Comparison of ENCODE assay signal across 19 mouse cellular contexts in genomic region chr3:149303418-149303817, GRCm38 (mm10).
A peak's percentile ranks its signal among the peaks of the same experiment; 100 is the strongest.
DNase-seq lines count a peak whose midpoint lies in the region; ATAC-seq and TF ChIP-seq lines count a peak whose summit lies in the region.
"Had no signal": no experiment of that assay in that cellular context is flagged by ENCODE, and none has a peak within 500 bp of the region (broad histone marks: within the 10 kb centered on the region; RNA-seq: fewer than 3 reads in every experiment).

No protein-coding gene starts in this region.

- H3K27me3 ChIP-seq in heart, adult 2 months (ENCODE audit: control insufficient read depth, insufficient read depth, low read length): no peaks in the 10 kb centered on the region
- H3K27me3 ChIP-seq in kidney, adult 2 months (replicated peaks; ENCODE audit: control insufficient read depth, insufficient read depth, low read length): no peaks in the 10 kb centered on the region
- H3K27me3 ChIP-seq in lung, embryonic 16.5 days (ENCODE audit: control insufficient read depth, insufficient read depth, low read depth, low read length): no peaks in the 10 kb centered on the region
- H3K27me3 ChIP-seq: embryonic facial prominence, embryonic 13.5 days; forebrain, embryonic 13.5 days; heart, embryonic 13.5 days had no signal

- intact Hi-C loops in heart, adult 2 months (cut with DNase I): no loop called here
- intact Hi-C loops in heart, postnatal 14 days (cut with DNase I): no loop called here

- no peaks in the 10 kb centered on the region for H3K79me2 ChIP-seq in heart, adult 2 months (replicated peaks; ENCODE audit: control insufficient read depth, insufficient read depth, low read length)

- no peak for TF ChIP-seq POLR2A in heart, adult 2 months (IDR thresholded peaks at IDR 0.05; ENCODE audit: insufficient read depth, low read depth, low read length)
- no peak for TF ChIP-seq POLR2A in kidney, adult 2 months (IDR thresholded peaks at IDR 0.05; ENCODE audit: low read depth, low read length)

- WGBS in heart, adult 2 months: 60% methylated on average over 5 of the region's 5 CpGs
- 83% methylated on average over 5 of the region's 5 CpGs for WGBS in kidney, adult 2 months
- WGBS in lung, embryonic 16.5 days: 84% methylated on average over 5 of the region's 5 CpGs

- ATAC-seq in lung, embryonic 16.5 days (ENCODE audit: low read depth): peak; percentile 45; the same call in 1 of the 2 replicates
- ATAC-seq: forebrain, embryonic 13.5 days; forebrain, postnatal 0 days; inflammation-experienced regulatory T-cells, adult 6 months had no signal

- no peak for DNase-seq in heart, adult 2 months
- DNase-seq in heart, postnatal 14 days: no peak
- DNase-seq in kidney, adult 2 months: peak; percentile 25
- no peak for DNase-seq in kidney, postnatal 14 days
- no peak for DNase-seq in lung, postnatal 4 days
- DNase-seq in lung, postnatal 36 days: peak; percentile 20
- DNase-seq in cerebellum, postnatal 4 days (ENCODE audit: low spot score in 2 of 2): no peak
- DNase-seq: adrenal gland, postnatal 10 days; cerebellum, adult 11-12 months; cerebellum, adult 9-10 months; cerebellum, postnatal 25 days; forebrain, postnatal 0 days; gastrocnemius, postnatal 14 days had no signal

- H3K4me2 ChIP-seq in lung, embryonic 16.5 days (ENCODE audit: low read depth, low read length): no peak overlapping the region
- H3K4me2 ChIP-seq: embryonic facial prominence, embryonic 13.5 days; forebrain, embryonic 13.5 days; heart, embryonic 13.5 days; hindbrain, embryonic 15.5 days had no signal

- H3K4me1 ChIP-seq in heart, adult 2 months (ENCODE audit: control insufficient read depth, insufficient read depth, low read length): peaks cover 2% of the 10 kb centered on the region
- no peaks in the 10 kb centered on the region for H3K4me1 ChIP-seq in kidney, adult 2 months (ENCODE audit: control insufficient read depth, insufficient read depth, low read length)
- H3K4me1 ChIP-seq in lung, embryonic 16.5 days (replicated peaks; ENCODE audit: control insufficient read depth, insufficient read depth, low read length): no peaks in the 10 kb centered on the region
- H3K4me1 ChIP-seq: heart, embryonic 13.5 days; hindbrain, embryonic 15.5 days had no signal

- no peak for TF ChIP-seq CTCF in heart, adult 2 months (IDR thresholded peaks at IDR 0.05)
- TF ChIP-seq CTCF in kidney, adult 2 months (conservative IDR thresholded peaks at IDR 0.05; ENCODE audit: insufficient read depth, insufficient read length, low read depth, low read length): no peak

- H3K36me3 ChIP-seq in heart, adult 2 months (ENCODE audit: control insufficient read depth, insufficient read depth, low read length): no peaks in the 10 kb centered on the region
- no peaks in the 10 kb centered on the region for H3K36me3 ChIP-seq in kidney, adult 2 months (ENCODE audit: control insufficient read depth, insufficient read depth, low read length)
- no peaks in the 10 kb centered on the region for H3K36me3 ChIP-seq in lung, embryonic 16.5 days (ENCODE audit: control insufficient read depth, insufficient read depth, low read length)
- H3K36me3 ChIP-seq: embryonic facial prominence, embryonic 13.5 days; heart, embryonic 13.5 days; hindbrain, embryonic 15.5 days had no signal

- H3K9ac ChIP-seq in heart, adult 2 months (ENCODE audit: low read depth, low read length): no peak overlapping the region
- no peak overlapping the region for H3K9ac ChIP-seq in lung, embryonic 16.5 days (ENCODE audit: low read length)
- H3K9ac ChIP-seq: embryonic facial prominence, embryonic 13.5 days; forebrain, embryonic 13.5 days; forebrain, postnatal 0 days; heart, embryonic 13.5 days; hindbrain, embryonic 15.5 days had no signal

- no peak for TF ChIP-seq EP300 in heart, adult 2 months (IDR thresholded peaks at IDR 0.05; ENCODE audit: insufficient read depth, low read depth, low read length)

- H3K9me3 ChIP-seq in lung, embryonic 16.5 days (ENCODE audit: control insufficient read depth, low read length): no peaks in the 10 kb centered on the region
- H3K9me3 ChIP-seq: embryonic facial prominence, embryonic 13.5 days; forebrain, embryonic 13.5 days; heart, embryonic 13.5 days; hindbrain, embryonic 15.5 days had no signal

- no peak overlapping the region for H3K4me3 ChIP-seq in heart, adult 2 months
- H3K4me3 ChIP-seq in kidney, adult 2 months (ENCODE audit: insufficient read depth, low read depth, low read length): no peak overlapping the region
- no peak overlapping the region for H3K4me3 ChIP-seq in lung, embryonic 16.5 days (ENCODE audit: low read length)
- H3K4me3 ChIP-seq: embryonic facial prominence, embryonic 13.5 days; forebrain, embryonic 13.5 days; heart, embryonic 13.5 days; hindbrain, embryonic 15.5 days had no signal

- peak overlapping the region; percentile 38; the same call in 1 of the 2 replicates for H3K27ac ChIP-seq in heart, adult 2 months
- peak overlapping the region; percentile 45; the same call in 1 of the 2 replicates for H3K27ac ChIP-seq in kidney, adult 2 months (ENCODE audit: insufficient read depth, low read depth, low read length)
- no peak overlapping the region for H3K27ac ChIP-seq in lung, embryonic 16.5 days (ENCODE audit: low read length)
- H3K27ac ChIP-seq: embryonic facial prominence, embryonic 13.5 days; forebrain, embryonic 13.5 days; heart, embryonic 13.5 days; hindbrain, embryonic 15.5 days had no signal

Comparison
In these comparisons a context has a peak if more than half of its experiments do, and no peak if none do; other contexts are left out.
1. DNase-seq: peak in kidney, adult 2 months (single experiment) and lung, postnatal 36 days (single experiment); none in heart, adult 2 months (0 of 2), heart, postnatal 14 days (0 of 2), kidney, postnatal 14 days (single experiment), lung, postnatal 4 days (0 of 2) and cerebellum, postnatal 4 days (0 of 2).